Mouse (Mus musculus) thymus, adult 2 months (tissue): ENCODE measurements around the gene Rell1. TPM values are rescaled to one million over a fixed set of nuclear protein-coding genes. Genes with fewer than 3 reads are reported as not detected.

ENCODE experiments used
- DNase-seq: peaks from one replicate; pipeline ENCODE4 v3.0.0; 2021
- H3K27ac ChIP-seq: fragments of 200-500 bp; 2 replicates; pipeline ENCODE4 v1.5.1; 2012; ENCODE audit warnings: low read length, control low read depth; ENCODE audit not compliant: control insufficient read depth, insufficient read depth
- H3K27me3 ChIP-seq: fragments of 200-500 bp; 2 replicates; pipeline ENCODE4 v1.6.1; 2012; ENCODE audit warnings: mild to moderate bottlenecking, low read length, moderate library complexity, mixed read lengths; ENCODE audit not compliant: control insufficient read depth, insufficient read depth
- H3K36me3 ChIP-seq: fragments of 200-500 bp; 2 replicates; pipeline ENCODE4 v1.6.1; 2012; ENCODE audit warnings: mild to moderate bottlenecking, low read length, moderate library complexity; ENCODE audit not compliant: control insufficient read depth, insufficient read depth
- H3K4me1 ChIP-seq: fragments of 200-500 bp; replicated peaks from 2 replicates; pipeline ENCODE4 v1.6.1; 2012; ENCODE audit warnings: low read length; ENCODE audit not compliant: control insufficient read depth, insufficient read depth
- H3K4me3 ChIP-seq: fragments of 200-500 bp; 2 replicates; pipeline ENCODE4 v1.5.1; 2012; ENCODE audit warnings: mild to moderate bottlenecking, low read length, control low read depth, moderate library complexity; ENCODE audit not compliant: control insufficient read depth, insufficient read depth
- CTCF ChIP-seq: fragments of 200-500 bp; IDR thresholded peaks from 2 replicates; pipeline ENCODE4 v1.5.1; 2012; ENCODE audit warnings: mild to moderate bottlenecking, control low read depth, low read length, moderate library complexity, borderline replicate concordance; ENCODE audit not compliant: control insufficient read depth, poor library complexity, insufficient read depth; ENCODE audit errors: extremely low read depth
- POLR2A ChIP-seq: fragments of 200-500 bp; IDR thresholded peaks from 2 replicates; pipeline ENCODE4 v1.6.1; 2012; ENCODE audit warnings: mild to moderate bottlenecking, low read length, control low read depth, moderate library complexity; ENCODE audit not compliant: control insufficient read depth, poor library complexity, insufficient read depth; ENCODE audit errors: extremely low read depth
- WGBS: fragments of 180-500 bp; shearing (Covaris S2); methylation state at CpG from one replicate; pipeline ENCODE4 v1.1.7; 2018; 5-methylcytosine and 5-hydroxymethylcytosine counted together
- polyA plus RNA-seq: library from polyadenylated mRNA; depleted of rRNA; stranded (reverse); fragments of >200 nt; gene quantifications from 2 replicates; pipeline ENCODE4 v1.2.3, GENCODE M21; 2012

The Rell1 gene
- polyA plus RNA-seq, 1 experiment = 10.8 TPM

GRCm38 (mm10) chr5:63891912-63892311 lies 76.8 kb downstream of the Rell1 start:
- no peak overlapping the region for H3K27ac ChIP-seq
- no peaks in the 10 kb centered on the region for H3K27me3 ChIP-seq
- no peaks in the 10 kb centered on the region for H3K4me1 ChIP-seq
- no peak for DNase-seq
- no peak overlapping the region for H3K4me3 ChIP-seq
- 30% methylated on average over 6 of the region's 6 CpGs for WGBS
- no peaks in the 10 kb centered on the region for H3K36me3 ChIP-seq
- TF ChIP-seq CTCF (no peak), POLR2A (no peak)

- no peaks in the 10 kb centered on the region for H3K36me3 ChIP-seq
- DNase-seq = no peak
- H3K27me3 ChIP-seq = no peaks in the 10 kb centered on the region
- WGBS = 97% methylated on average over 4 of the region's 4 CpGs
- TF ChIP-seq CTCF (no peak), POLR2A (no peak)
- H3K27ac ChIP-seq = no peak overlapping the region
- no peak overlapping the region for H3K4me3 ChIP-seq
- no peaks in the 10 kb centered on the region for H3K4me1 ChIP-seq
Measured at GRCm38 (mm10) chr5:63891241-63891640, 77.5 kb downstream of the Rell1 start.

GRCm38 (mm10) chr5:63887111-63887510 lies 81.6 kb downstream of the Rell1 start:
- Histone ChIP-seq H3K27ac (no peak overlapping the region), H3K27me3 (no peaks in the 10 kb centered on the region), H3K36me3 (no peaks in the 10 kb centered on the region), H3K4me1 (no peaks in the 10 kb centered on the region), H3K4me3 (no peak overlapping the region)
- over 99% methylated on average over 4 of the region's 4 CpGs for WGBS
- TF ChIP-seq CTCF = no peak
- DNase-seq = peak; percentile 6

GRCm38 (mm10) chr5:63886709-63887108 lies 82.0 kb downstream of the Rell1 start:
- H3K27me3 ChIP-seq = no peaks in the 10 kb centered on the region
- 0 out of 2 replicates have a peak, but pooled peaks have one; percentile 18 for TF ChIP-seq CTCF
- TF ChIP-seq POLR2A = no peak

GRCm38 (mm10) chr5:63886292-63886691 lies 82.4 kb downstream of the Rell1 start:
- Histone ChIP-seq H3K4me3 (no peak overlapping the region), H3K27ac (no peak overlapping the region), H3K27me3 (no peaks in the 10 kb centered on the region), H3K36me3 (no peaks in the 10 kb centered on the region), H3K4me1 (no peaks in the 10 kb centered on the region)
- 90% methylated on average over 5 of the region's 5 CpGs for WGBS
- TF ChIP-seq CTCF = no peak
- TF ChIP-seq POLR2A = no peak
- no peak for DNase-seq

More at GRCm38 (mm10) chr5:63886709-63887108, 82.0 kb downstream of the Rell1 start:
- no peaks in the 10 kb centered on the region for H3K36me3 ChIP-seq
- no peak overlapping the region for H3K4me3 ChIP-seq
- DNase-seq = no peak
- H3K4me1 ChIP-seq = no peaks in the 10 kb centered on the region
- no peak overlapping the region for H3K27ac ChIP-seq
- WGBS = 32% methylated on average over 6 of the region's 6 CpGs

GRCm38 (mm10) chr5:63879026-63879425 lies 89.7 kb downstream of the Rell1 start:
- no peak for TF ChIP-seq CTCF
- no peaks in the 10 kb centered on the region for H3K36me3 ChIP-seq
- no peak overlapping the region for H3K27ac ChIP-seq
- H3K4me1 ChIP-seq = no peaks in the 10 kb centered on the region
- no peak overlapping the region for H3K4me3 ChIP-seq
- no peaks in the 10 kb centered on the region for H3K27me3 ChIP-seq
- WGBS = 94% methylated on average over 10 of the region's 10 CpGs
- no peak for DNase-seq

GRCm38 (mm10) chr5:63876081-63876480 lies 92.6 kb downstream of the Rell1 start:
- WGBS = 97% methylated on average over 4 of the region's 4 CpGs
- Histone ChIP-seq H3K4me3 (no peak overlapping the region), H3K27ac (no peak overlapping the region), H3K4me1 (no peaks in the 10 kb centered on the region), H3K36me3 (no peaks in the 10 kb centered on the region), H3K27me3 (no peaks in the 10 kb centered on the region)
- TF ChIP-seq POLR2A (no peak), CTCF (no peak)
- DNase-seq = no peak
